Mouse (Mus musculus) thymus, adult 2 months (tissue): ENCODE results near the gene Coa4.

Experiments used
- CTCF ChIP-seq: fragments of 200-500 bp; IDR thresholded peaks from 2 replicates; pipeline ENCODE4 v1.5.1; 2012; ENCODE audit warnings: mild to moderate bottlenecking, control low read depth, low read length, moderate library complexity, borderline replicate concordance; ENCODE audit not compliant: control insufficient read depth, poor library complexity, insufficient read depth; ENCODE audit errors: extremely low read depth
- POLR2A ChIP-seq: fragments of 200-500 bp; IDR thresholded peaks from 2 replicates; pipeline ENCODE4 v1.6.1; 2012; ENCODE audit warnings: mild to moderate bottlenecking, low read length, control low read depth, moderate library complexity; ENCODE audit not compliant: control insufficient read depth, poor library complexity, insufficient read depth; ENCODE audit errors: extremely low read depth

GRCm38 (mm10) chr7:100506494-100506893 lies 30.4 kb upstream of the Coa4 start:
- TF ChIP-seq POLR2A, result no peak
- no peak for TF ChIP-seq CTCF
